15 mouse cellular contexts compared by ENCODE assay signal in genomic region chr5:114664139-114664538, GRCm38 (mm10).
"Had no signal": no experiment of that assay in that cellular context is flagged by ENCODE, and none has a peak within 500 bp of the region (broad histone marks: within the 10 kb centered on the region; RNA-seq: fewer than 3 reads in every experiment).

No protein-coding gene starts in this region.

- H3K4me2 ChIP-seq: neural tube, embryonic 15.5 days; stomach, embryonic 15.5 days had no signal

- H3K4me1 ChIP-seq: stomach, embryonic 15.5 days had no signal

- H3K9ac ChIP-seq: neural tube, embryonic 15.5 days; stomach, embryonic 15.5 days had no signal

- H3K36me3 ChIP-seq: stomach, embryonic 15.5 days had no signal

- H3K4me3 ChIP-seq: neural tube, embryonic 15.5 days; stomach, embryonic 15.5 days had no signal

- DNase-seq: retina, postnatal 1 day; right cerebral cortex, adult 18-20 months; right cerebral cortex, postnatal 14 days; right cerebral cortex, postnatal 25 days; right cerebral cortex, postnatal 4 days; spleen, adult 18-20 months; thymus, adult 18-20 months; thymus, adult 2 months; thymus, postnatal 14 days; thymus, postnatal 25 days; thymus, postnatal 36 days; thymus, postnatal 4 days had no signal

- H3K27ac ChIP-seq: neural tube, embryonic 15.5 days; stomach, embryonic 15.5 days; stomach, postnatal 0 days had no signal

- H3K9me3 ChIP-seq: neural tube, embryonic 15.5 days; stomach, embryonic 15.5 days had no signal
